Mouse (Mus musculus) kidney, adult 9 months (tissue): ENCODE results near the gene Gm815.

ENCODE experiments used
- DNase-seq: peaks from one replicate; pipeline ENCODE4 v3.0.0; 2022

Gene Gm815

DNA sequence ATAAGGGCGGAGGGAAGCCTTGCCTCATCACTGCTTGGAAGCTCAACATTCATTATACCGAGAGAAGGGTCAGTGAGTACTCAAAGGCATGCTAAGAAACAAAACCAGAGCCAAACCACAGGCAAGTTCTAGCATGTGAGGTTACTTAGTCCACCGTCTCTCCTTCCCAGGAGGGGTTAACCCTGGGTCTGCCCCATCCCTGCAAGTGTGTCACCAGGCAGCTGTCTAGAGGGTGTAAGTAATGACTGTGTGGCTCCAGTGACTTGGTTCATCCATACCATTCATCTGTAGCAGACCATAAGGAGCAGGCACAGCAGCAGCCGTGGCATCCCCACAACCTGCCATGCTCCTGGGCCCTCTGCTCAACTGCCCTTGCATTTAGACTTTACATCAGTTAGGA, 5.8 kb upstream of the Gm815 start:
- no peak for DNase-seq

DNA sequence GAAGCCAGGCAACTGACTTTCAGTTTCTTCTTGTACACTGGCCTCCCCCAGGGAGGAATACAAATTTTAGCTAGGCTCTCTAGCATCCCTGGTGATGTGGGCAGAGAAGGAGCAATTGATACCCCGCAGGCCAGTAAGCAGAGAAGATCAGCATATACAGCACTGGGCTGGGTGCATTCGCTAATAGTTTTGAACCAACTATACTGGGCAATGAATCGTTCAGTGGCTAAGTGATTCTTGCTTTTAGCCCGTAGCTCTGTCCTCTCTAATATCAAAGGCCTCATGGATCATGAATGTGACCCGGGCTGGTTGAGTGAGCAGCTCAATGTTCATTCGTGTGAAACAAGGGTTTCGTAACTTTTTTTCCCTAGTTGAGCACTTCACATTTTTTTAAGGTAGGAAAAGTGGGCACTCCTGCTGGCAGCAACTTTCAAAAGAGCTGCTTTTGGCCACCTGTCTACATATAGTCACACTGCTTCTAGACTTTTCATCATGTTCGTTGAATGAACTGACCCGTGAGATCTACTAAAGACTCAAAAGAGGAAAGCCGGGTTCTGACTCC, 3.7 kb upstream of the Gm815 start:
- peak; percentile 52 for DNase-seq

DNA sequence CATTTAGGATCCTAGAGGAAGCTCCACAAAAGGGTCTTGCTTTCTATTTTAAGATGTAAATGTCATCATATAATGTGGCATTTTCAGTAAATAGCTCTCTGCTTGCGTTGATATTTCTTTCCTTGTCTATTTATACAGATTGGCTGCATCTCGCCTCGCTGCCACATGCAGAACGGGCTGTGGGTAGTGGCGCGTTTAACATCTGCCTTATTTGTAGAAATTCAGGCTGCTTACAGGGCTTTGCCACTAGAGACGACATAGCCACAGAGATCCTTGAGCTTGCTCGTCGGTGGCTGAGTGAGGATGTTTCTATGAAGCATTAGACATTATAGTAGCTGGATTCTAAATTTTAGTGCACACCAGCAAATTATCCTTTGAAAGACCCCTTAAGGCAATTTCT, 2.5 kb downstream of the Gm815 start:
- DNase-seq: no peak

DNA sequence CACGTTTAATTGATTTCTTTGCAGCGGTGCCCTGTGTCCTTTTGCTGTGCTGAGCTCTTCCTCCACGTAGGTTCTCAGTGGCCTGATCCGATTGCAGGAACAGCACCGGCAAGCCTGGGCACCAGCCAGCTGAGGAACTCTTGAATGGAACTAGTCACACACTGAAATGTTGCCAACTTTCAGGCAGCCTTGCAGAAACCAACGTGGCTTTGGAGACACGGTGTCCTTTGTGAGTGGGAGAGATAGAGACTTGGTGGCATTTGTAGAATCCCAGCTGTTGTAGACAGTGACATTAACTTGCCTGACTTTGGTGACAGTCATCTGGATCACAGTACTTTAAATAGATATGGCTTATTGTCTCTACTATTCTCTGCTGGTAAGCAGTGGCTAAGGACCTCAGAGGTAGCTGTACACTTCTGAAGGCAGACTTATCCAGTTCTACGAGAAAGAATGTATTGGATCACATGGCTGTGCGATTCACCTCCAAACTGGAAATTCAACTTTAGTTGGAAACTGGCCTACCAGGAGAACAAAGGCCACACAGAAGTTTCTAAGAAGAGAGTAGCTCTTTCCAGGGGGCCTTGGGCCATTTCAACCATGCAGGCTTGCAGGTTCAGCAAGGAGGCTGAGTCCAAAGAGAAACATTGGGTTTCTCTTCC, 5.8 kb downstream of the Gm815 start:
- DNase-seq: peak; percentile 48

DNA sequence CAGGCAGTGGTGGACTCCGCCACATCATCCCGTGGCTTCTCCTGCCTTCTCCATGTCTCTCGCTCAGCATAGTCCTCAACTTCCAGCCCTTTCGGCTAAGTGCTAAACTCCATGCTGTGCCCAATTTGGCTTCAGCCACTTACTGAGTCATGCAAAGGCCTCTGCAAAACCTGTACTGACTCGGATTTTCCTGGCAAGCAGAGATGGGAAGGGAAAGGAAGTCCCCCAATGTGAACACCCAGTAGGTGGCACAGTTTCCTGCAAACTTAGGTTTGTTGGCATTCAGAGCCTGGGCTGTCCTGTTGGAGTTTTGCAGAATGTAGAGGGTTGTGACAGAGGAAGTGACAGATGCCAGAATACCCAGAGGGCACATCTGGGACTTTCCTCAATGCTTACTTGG, 7.2 kb downstream of the Gm815 start:
- no peak for DNase-seq

DNA sequence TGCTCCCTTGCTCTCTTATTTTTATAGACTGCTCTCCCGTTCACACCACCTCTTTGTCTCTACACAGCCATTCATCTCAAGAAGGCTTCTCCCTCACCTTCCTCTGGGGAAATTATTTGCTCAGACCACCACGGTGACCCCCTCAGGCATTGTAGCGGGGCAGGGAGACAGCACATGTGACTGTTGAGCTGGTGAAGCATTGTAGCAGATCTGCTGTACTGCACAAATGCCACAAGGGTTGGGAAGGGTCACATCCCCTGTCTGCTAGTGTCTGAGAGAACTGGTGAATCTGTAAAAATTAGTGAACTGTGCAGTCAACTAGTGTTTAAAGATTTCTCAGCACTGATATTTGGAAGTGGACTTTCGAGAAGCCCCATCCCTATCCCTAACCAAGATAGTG, 16.5 kb downstream of the Gm815 start:
- DNase-seq: no peak

DNA sequence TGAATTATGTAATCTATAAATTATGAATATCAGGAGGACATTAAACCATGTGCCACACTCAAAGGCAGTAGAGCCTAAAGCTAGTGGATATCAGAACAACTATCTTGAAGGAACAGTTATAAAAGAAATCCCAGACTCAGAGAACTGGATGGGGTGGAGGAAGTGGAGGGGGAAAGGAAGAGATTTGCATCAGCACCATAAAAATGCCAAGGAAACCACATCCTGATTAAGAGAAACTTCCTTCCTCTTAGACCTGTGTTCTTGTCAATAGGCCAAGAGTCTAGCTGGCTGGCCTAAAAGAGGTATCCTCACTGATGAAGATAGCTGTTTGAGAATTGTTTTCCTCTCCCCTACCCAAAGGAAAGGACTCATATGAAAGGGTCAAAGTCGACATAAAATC, 28.6 kb downstream of the Gm815 start:
- DNase-seq: no peak

DNA sequence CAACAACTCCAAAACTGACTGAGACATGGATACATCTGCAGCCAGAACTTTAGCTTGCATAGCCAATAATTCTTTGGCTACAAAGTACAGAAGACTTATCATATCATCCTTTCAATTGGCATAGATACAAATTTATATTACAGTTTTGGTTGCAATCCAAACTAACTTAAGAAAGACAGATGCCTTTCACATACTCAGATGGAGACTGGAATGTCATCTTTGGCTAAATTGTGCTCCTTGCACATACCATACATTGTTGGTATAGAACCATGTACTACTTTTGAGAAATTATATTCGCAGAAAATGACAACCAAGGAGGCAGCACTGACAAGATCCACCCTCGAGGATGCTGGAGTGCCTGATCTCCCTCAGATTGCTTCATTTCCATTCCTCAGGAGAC, 35.1 kb downstream of the Gm815 start:
- no peak for DNase-seq

DNA sequence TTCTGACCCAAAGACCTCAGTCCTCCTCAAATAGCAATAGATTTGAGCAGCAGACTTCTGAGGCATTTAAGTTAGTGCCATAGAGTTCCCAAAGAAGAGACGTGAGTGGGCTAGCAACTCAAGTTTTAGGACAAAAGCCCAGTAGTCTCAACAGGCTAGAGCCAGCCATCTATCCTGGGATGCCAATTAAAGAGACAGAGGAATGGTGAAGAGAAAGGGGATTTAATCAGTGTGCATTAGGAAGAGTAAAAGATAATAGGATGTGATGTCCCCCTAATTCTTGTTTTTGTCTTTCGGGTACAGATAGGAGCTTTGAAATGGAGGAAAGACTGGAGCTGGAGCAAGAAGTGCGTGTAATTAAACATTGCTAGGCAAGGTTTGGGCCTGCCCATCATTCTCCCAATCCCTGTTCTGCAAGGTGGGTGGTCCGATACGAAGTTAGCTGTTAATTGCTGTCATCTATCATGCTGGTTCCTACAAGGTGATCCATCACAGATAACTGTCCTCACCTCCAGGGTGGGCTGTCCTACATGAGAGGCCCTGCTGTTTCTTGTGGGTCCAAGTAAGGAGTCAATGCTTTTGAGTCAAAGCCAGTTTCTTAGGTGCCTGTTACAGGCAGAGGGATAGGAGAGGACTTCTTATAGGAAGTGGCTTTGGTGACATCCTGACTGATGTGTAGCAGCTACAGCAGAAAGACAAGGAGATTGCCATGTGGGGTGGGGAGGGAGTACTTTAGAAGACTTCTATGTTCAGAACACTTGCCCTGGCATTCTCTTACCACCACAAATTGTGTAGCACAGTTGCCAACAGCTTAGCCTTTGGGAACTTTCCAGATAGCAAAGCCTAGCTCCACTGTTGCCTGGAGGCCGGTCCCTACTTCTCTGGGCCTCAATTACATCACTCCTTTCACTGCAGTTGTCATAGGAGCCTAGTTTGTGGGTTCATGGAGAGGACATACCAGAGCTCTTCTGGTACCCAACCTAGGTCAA, 44.9 kb downstream of the Gm815 start:
- DNase-seq: no peak

DNA sequence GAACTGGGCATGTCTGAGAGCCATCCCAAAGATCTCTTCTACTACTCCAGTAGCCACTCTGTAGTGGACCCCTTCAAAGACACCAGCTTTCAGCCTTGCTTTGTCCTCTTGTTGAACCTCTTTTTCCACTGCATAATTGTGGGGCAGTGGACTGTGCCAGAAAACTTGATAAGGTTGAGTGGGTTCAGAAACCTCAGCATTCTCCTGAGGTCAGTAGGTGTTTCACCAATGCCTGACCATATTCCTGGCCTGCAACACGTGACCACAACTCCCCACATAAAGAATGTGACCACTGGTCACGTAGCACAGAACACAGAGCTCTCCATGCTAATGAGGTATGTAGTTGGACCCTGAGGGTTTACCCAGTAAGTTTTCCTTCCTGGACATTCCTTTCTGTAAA, 48.5 kb downstream of the Gm815 start:
- peak; percentile 87 for DNase-seq
